Mouse (Mus musculus) megakaryocyte, adult 5-6 weeks (primary cell): ENCODE measurements around the gene Higd1b. TPM values are rescaled to one million over a fixed set of nuclear protein-coding genes. Genes with fewer than 3 reads are reported as not detected.

ENCODE experiments used
- total RNA-seq, 2 experiments: library from RNA; stranded (forward) in 1 of 2; stranded (reverse) in 1 of 2; fragments of 153-499, 151-499 nt in 1 of 2; fragments of 221-1000, 200-1000 nt in 1 of 2; gene quantifications; 2 replicates each; pipeline versions ENCODE4 v1.2.3 to v1.2.4; 2015 to 2017

The Higd1b gene
- total RNA-seq, 2 experiments from 2014 or later: not detected

Other genes with a start within 250 kb of the Higd1b start
- gene Fzd2, start 231.5 kb upstream of the Higd1b start, total RNA-seq (2015): not detected in 2 replicates
- gene Fzd2, start 231.5 kb upstream of the Higd1b start, total RNA-seq (2017): not detected in 2 replicates
- not detected in 2 replicates for gene Meioc, start 172.1 kb upstream of the Higd1b start, total RNA-seq (2015)
- gene Meioc, start 172.1 kb upstream of the Higd1b start, total RNA-seq (2017): not detected in 2 replicates
- gene Ccdc43, start 138.1 kb upstream of the Higd1b start, total RNA-seq (2015): 17.1 and 18.1 TPM in 2 replicates
- gene Ccdc43, start 138.1 kb upstream of the Higd1b start, total RNA-seq (2017): 27.2 and 30.2 TPM in 2 replicates
- 0.54 and 0.62 TPM in 2 replicates for gene Adam11, start 74.4 kb upstream of the Higd1b start, total RNA-seq (2015)
- 0.81 TPM in 1 of 2 replicates, not detected in the other for gene Adam11, start 74.4 kb upstream of the Higd1b start, total RNA-seq (2017)
- 0.11 TPM in 2 replicates for gene Gjc1, start 16.1 kb upstream of the Higd1b start, total RNA-seq (2015)
- 0.40 and 0.89 TPM in 2 replicates for gene Gjc1, start 16.1 kb upstream of the Higd1b start, total RNA-seq (2017)
- gene Eftud2, start 45.1 kb downstream of the Higd1b start, total RNA-seq (2015): 67.2 and 80.2 TPM in 2 replicates
- gene Eftud2, start 45.1 kb downstream of the Higd1b start, total RNA-seq (2017): 62.9 and 70.6 TPM in 2 replicates
- gene Ccdc103, start 45.4 kb downstream of the Higd1b start, total RNA-seq (2015): not detected in 2 replicates
- not detected in 2 replicates for gene Ccdc103, start 45.4 kb downstream of the Higd1b start, total RNA-seq (2017)
- not detected in 2 replicates for gene Fam187a, start 49.3 kb downstream of the Higd1b start, total RNA-seq (2015)
- not detected in 2 replicates for gene Fam187a, start 49.3 kb downstream of the Higd1b start, total RNA-seq (2017)
- gene Gfap, start 65.1 kb downstream of the Higd1b start, total RNA-seq (2015): 0.18 and 0.49 TPM in 2 replicates
- 0.49 TPM in 1 of 2 replicates, not detected in the other for gene Gfap, start 65.1 kb downstream of the Higd1b start, total RNA-seq (2017)
- 22.1 and 24.9 TPM in 2 replicates for gene Kif18b, start 89.3 kb downstream of the Higd1b start, total RNA-seq (2015)
- gene Kif18b, start 89.3 kb downstream of the Higd1b start, total RNA-seq (2017): 23.2 and 25.4 TPM in 2 replicates
- not detected in 2 replicates for gene C1ql1, start 110.8 kb downstream of the Higd1b start, total RNA-seq (2015)
- gene C1ql1, start 110.8 kb downstream of the Higd1b start, total RNA-seq (2017): not detected in 2 replicates
- gene Nmt1, start 192.3 kb downstream of the Higd1b start, total RNA-seq (2015): 41.5 and 41.7 TPM in 2 replicates
- gene Nmt1, start 192.3 kb downstream of the Higd1b start, total RNA-seq (2017): 35.0 and 40.9 TPM in 2 replicates
- 20.5 and 20.7 TPM in 2 replicates for gene Dcakd, start 192.5 kb downstream of the Higd1b start, total RNA-seq (2015)
- 6.8 and 9.3 TPM in 2 replicates for gene Dcakd, start 192.5 kb downstream of the Higd1b start, total RNA-seq (2017)